28 mouse cellular contexts compared by ENCODE assay signal in the genomic region with DNA sequence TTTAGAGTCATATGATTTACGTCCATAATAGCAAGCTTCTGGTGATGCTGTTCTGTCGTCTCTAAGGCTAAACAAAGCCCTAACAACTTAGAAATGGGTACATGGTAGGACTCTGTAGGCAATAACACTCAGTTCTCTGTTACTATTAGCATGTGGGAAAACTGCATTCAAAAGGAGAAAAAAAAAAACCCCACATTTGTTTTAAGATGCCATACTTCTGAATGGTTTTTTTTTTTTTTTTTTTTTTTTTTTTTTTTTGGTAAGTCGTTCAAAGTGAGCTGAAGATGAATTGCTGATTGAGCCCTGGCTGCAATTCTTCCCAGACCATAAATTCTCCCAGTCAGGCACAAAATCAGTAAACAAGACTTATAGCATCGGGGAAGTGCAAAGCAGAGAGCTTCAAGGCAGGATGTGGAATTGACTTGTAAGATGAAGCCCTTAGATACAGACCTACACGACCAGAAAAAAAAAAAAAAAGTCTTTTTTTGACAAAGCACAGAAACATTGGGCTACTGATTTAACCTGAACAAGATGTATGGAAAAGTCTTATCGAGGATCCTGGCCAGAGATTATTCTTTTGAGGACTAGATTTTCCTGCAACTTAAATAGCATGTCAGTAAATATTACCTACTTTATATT. TPM values are rescaled to one million over a fixed set of nuclear protein-coding genes. Genes with fewer than 3 reads are reported as not detected.
A peak's percentile ranks its signal among the peaks of the same experiment; 100 is the strongest.
DNase-seq lines count a peak whose midpoint lies in the region; ATAC-seq and TF ChIP-seq lines count a peak whose summit lies in the region.
"Had no signal": no experiment of that assay in that cellular context is flagged by ENCODE, and none has a peak within 500 bp of the region (broad histone marks: within the 10 kb centered on the region; RNA-seq: fewer than 3 reads in every experiment).

No protein-coding gene starts in this region.

- no peak overlapping the region for H3K4me3 ChIP-seq in thymus, adult 2 months (ENCODE audit: control insufficient read depth, insufficient read depth, low read length)
- H3K4me3 ChIP-seq: embryonic facial prominence, embryonic 15.5 days; erythroblast, embryonic 14.5 days; forebrain, embryonic 10.5 days; gastrocnemius, adult 2 months; heart, embryonic 13.5 days; hindbrain, embryonic 12.5 days; intestine, embryonic 15.5 days had no signal

- 34% methylated on average over 6 of the region's 6 CpGs for WGBS in thymus, adult 2 months

- H3K36me3 ChIP-seq in thymus, adult 2 months (ENCODE audit: control insufficient read depth, insufficient read depth, low read length) = no peaks in the 10 kb centered on the region
- H3K36me3 ChIP-seq: embryonic facial prominence, embryonic 15.5 days; forebrain, embryonic 10.5 days; heart, embryonic 13.5 days; hindbrain, embryonic 12.5 days; intestine, embryonic 15.5 days had no signal

- peak; percentile 69 for ATAC-seq in CD4-positive, CD25-positive, alpha-beta regulatory T cell, adult 4 months
- peak; percentile 71 for ATAC-seq in activated CD4-positive, CD25-positive, alpha-beta regulatory T cell, adult 4 months
- ATAC-seq: hindbrain, embryonic 16.5 days; intestine, embryonic 15.5 days had no signal

- no peak for TF ChIP-seq POLR2A in thymus, adult 2 months (IDR thresholded peaks at IDR 0.05; ENCODE audit: control insufficient read depth, extremely low read depth, insufficient read depth, low read length, poor library complexity)

- H3K27ac ChIP-seq in thymus, adult 2 months (ENCODE audit: control insufficient read depth, insufficient read depth, low read length) = no peak overlapping the region
- H3K27ac ChIP-seq: embryonic facial prominence, embryonic 15.5 days; forebrain, embryonic 10.5 days; gastrocnemius, adult 2 months; heart, embryonic 13.5 days; hindbrain, embryonic 12.5 days; intestine, embryonic 15.5 days had no signal

- DNase-seq in thymus, postnatal 0 days (ENCODE audit: low spot score) = peak; percentile 37
- no peak for DNase-seq in thymus, adult 2 months
- peak; percentile 68 for DNase-seq in naive thymus-derived CD4-positive, alpha-beta T cell, adult 2 months (ENCODE audit: low read depth)
- no peak for DNase-seq in right cerebral cortex, postnatal 25 days
- DNase-seq in right cerebral cortex, adult 18-20 months = no peak
- DNase-seq in gastrocnemius, postnatal 4 days (ENCODE audit: low spot score in 2 of 2) = no peak
- DNase-seq: adrenal gland, adult 8-10 months; adrenal gland, postnatal 36 days; B cell, adult 2 months; cerebellum, adult 2 months; cerebellum, postnatal 14 days; gastrocnemius, adult 2 months; gastrocnemius, postnatal 25 days; heart, adult 11 months; heart, postnatal 4 days had no signal

- H3K27me3 ChIP-seq in thymus, adult 2 months (ENCODE audit: control insufficient read depth, insufficient read depth, low read length) = no peaks in the 10 kb centered on the region
- H3K27me3 ChIP-seq: embryonic facial prominence, embryonic 15.5 days; heart, embryonic 13.5 days; hindbrain, embryonic 12.5 days; intestine, embryonic 15.5 days had no signal

- no peak for TF ChIP-seq CTCF in thymus, adult 2 months (IDR thresholded peaks at IDR 0.05; ENCODE audit: borderline replicate concordance, control insufficient read depth, extremely low read depth, insufficient read depth, low read length, poor library complexity)

- H3K4me1 ChIP-seq in thymus, adult 2 months (replicated peaks; ENCODE audit: control insufficient read depth, insufficient read depth, low read length) = peaks cover 20% of the 10 kb centered on the region
- H3K4me1 ChIP-seq: embryonic facial prominence, embryonic 15.5 days; hindbrain, embryonic 12.5 days; intestine, embryonic 15.5 days had no signal

RNA-seq across cellular contexts. Expression of a gene that starts 51.7 kb away (rescaled TPM):
- polyA plus RNA-seq in thymus, postnatal 0 days (2015; fragmentation: Nextera tagmentation; extraction: Ambion mirVana) = not detected in 2 replicates
- polyA plus RNA-seq in thymus, adult 2 months (2012; rRNA removed) = not detected in 2 replicates
- polyA plus RNA-seq in CD4-positive, CD25-positive, alpha-beta regulatory T cell, adult 4 months (2017; shearing (Covaris generic)) = not detected
- not detected for polyA plus RNA-seq in activated CD4-positive, CD25-positive, alpha-beta regulatory T cell, adult 4 months (2017; shearing (Covaris generic))
- total RNA-seq in gastrocnemius, postnatal 4 days (2021) = not detected
- total RNA-seq: adrenal gland, adult 8-10 months; adrenal gland, postnatal 36 days; gastrocnemius, adult 2 months; gastrocnemius, postnatal 25 days; heart, postnatal 4 days; MEL had no signal
- polyA plus RNA-seq: cerebellum, adult 2 months; embryonic facial prominence, embryonic 11.5 days; embryonic facial prominence, embryonic 15.5 days; erythroblast, embryonic 14.5 days; forebrain, embryonic 10.5 days; forebrain, embryonic 14.5 days; heart, embryonic 13.5 days; heart, postnatal 0 days; hindbrain, embryonic 12.5 days; hindbrain, embryonic 16.5 days; intestine, embryonic 15.5 days had no signal

Comparison
In these comparisons a context has a peak if more than half of its experiments do, and no peak if none do; other contexts are left out.
1. DNase-seq: peak in thymus, postnatal 0 days (single experiment) and naive thymus-derived CD4-positive, alpha-beta T cell, adult 2 months (single experiment); none in thymus, adult 2 months (single experiment), right cerebral cortex, postnatal 25 days (single experiment), right cerebral cortex, adult 18-20 months (single experiment) and gastrocnemius, postnatal 4 days (0 of 2).